Mouse (Mus musculus): Measurements from ENCODE around the gene Lclat1.
A peak's percentile ranks its signal among the peaks of the same experiment; 100 is the strongest.

Gene Lclat1

GRCm38 (mm10) chr17:73087045-73087910, 20.5 kb upstream of the Lclat1 start:
- peak; percentile 73 for DNase-seq (ENCODE audit: low read depth, low spot score)

GRCm38 (mm10) chr17:73091368-73091767, 16.4 kb upstream of the Lclat1 start:
- no peak for DNase-seq (ENCODE audit: low read depth, low spot score)

GRCm38 (mm10) chr17:73092103-73093097, 15.4 kb upstream of the Lclat1 start:
- no peak for DNase-seq (ENCODE audit: low read depth, low spot score)

- no peak for DNase-seq (ENCODE audit: low read depth, low spot score)
Observed at GRCm38 (mm10) chr17:73095070-73095469, 12.7 kb upstream of the Lclat1 start.

- no peak for DNase-seq (ENCODE audit: low read depth, low spot score)
Observed at GRCm38 (mm10) chr17:73095585-73095984, 12.2 kb upstream of the Lclat1 start.

GRCm38 (mm10) chr17:73096484-73096883, 11.3 kb upstream of the Lclat1 start:
- DNase-seq (ENCODE audit: low read depth, low spot score) = peak; percentile 89

- no peak for DNase-seq (ENCODE audit: low read depth, low spot score)
Observed at GRCm38 (mm10) chr17:73098636-73099035, 9.1 kb upstream of the Lclat1 start.

GRCm38 (mm10) chr17:73100396-73100795, 7.4 kb upstream of the Lclat1 start:
- no peak for DNase-seq (ENCODE audit: low read depth, low spot score)

GRCm38 (mm10) chr17:73102538-73102937, 5.2 kb upstream of the Lclat1 start:
- no peak for DNase-seq (ENCODE audit: low read depth, low spot score)

- peak; percentile 55 for DNase-seq (ENCODE audit: low read depth, low spot score)
Observed at GRCm38 (mm10) chr17:73108170-73108887, 544 bp downstream of the Lclat1 start.

- peak; percentile 20 for DNase-seq (ENCODE audit: low read depth, low spot score)
Observed at GRCm38 (mm10) chr17:73108888-73109259, 1.1 kb downstream of the Lclat1 start.

- no peak for DNase-seq (ENCODE audit: low read depth, low spot score)
Observed at GRCm38 (mm10) chr17:73112128-73112527, 4.3 kb downstream of the Lclat1 start.

- no peak for DNase-seq (ENCODE audit: low read depth, low spot score)
Observed at GRCm38 (mm10) chr17:73112601-73113000, 4.8 kb downstream of the Lclat1 start.

GRCm38 (mm10) chr17:73113230-73113629, 5.4 kb downstream of the Lclat1 start:
- no peak for DNase-seq (ENCODE audit: low read depth, low spot score)

GRCm38 (mm10) chr17:73118134-73118533, 10.3 kb downstream of the Lclat1 start:
- DNase-seq (ENCODE audit: low read depth, low spot score) = no peak

GRCm38 (mm10) chr17:73118702-73119101, 10.9 kb downstream of the Lclat1 start:
- no peak for DNase-seq (ENCODE audit: low read depth, low spot score)

- peak; percentile 50 for DNase-seq (ENCODE audit: low read depth, low spot score)
Observed at GRCm38 (mm10) chr17:73119150-73119549, 11.4 kb downstream of the Lclat1 start.

GRCm38 (mm10) chr17:73120545-73120944, 12.8 kb downstream of the Lclat1 start:
- no peak for DNase-seq (ENCODE audit: low read depth, low spot score)

GRCm38 (mm10) chr17:73121726-73122125, 13.9 kb downstream of the Lclat1 start:
- no peak for DNase-seq (ENCODE audit: low read depth, low spot score)

GRCm38 (mm10) chr17:73126349-73126748, 18.6 kb downstream of the Lclat1 start:
- no peak for DNase-seq (ENCODE audit: low read depth, low spot score)

- no peak for DNase-seq (ENCODE audit: low read depth, low spot score)
Observed at GRCm38 (mm10) chr17:73126903-73127302, 19.1 kb downstream of the Lclat1 start.

All from CD4-positive, CD25-positive, alpha-beta regulatory T cell, adult 2 months (primary cell).